Mouse (Mus musculus) forebrain, embryonic 11.5 days (tissue): ENCODE results near the gene Smim6. TPM values are rescaled to one million over a fixed set of nuclear protein-coding genes. Genes with fewer than 3 reads are reported as not detected.
A peak's percentile ranks its signal among the peaks of the same experiment; 100 is the strongest.

Source experiments
- ATAC-seq: fragments of 200-750 bp; cut with Nextera tagmentation; replicated peaks from 2 replicates; pipeline ENCODE4 v1.8.0; 2017; ENCODE audit warnings: moderate TSS enrichment; ENCODE audit not compliant: low FRiP score
- DNase-seq: peaks from one replicate; pipeline ENCODE4 v3.0.0-alpha.2; 2017; ENCODE audit warnings: low spot score
- H3K27ac ChIP-seq: fragments of 300-500 bp; sonication (generic); 2 replicates; pipeline ENCODE4 v1.5.1; 2014; ENCODE audit warnings: low read depth, low read length
- H3K27me3 ChIP-seq: fragments of 300-500 bp; sonication (generic); 2 replicates; pipeline ENCODE4 v1.6.1; 2014; ENCODE audit warnings: mild to moderate bottlenecking, low read length, mixed read lengths; ENCODE audit not compliant: control insufficient read depth, insufficient read depth
- H3K36me3 ChIP-seq: fragments of 300-500 bp; sonication (generic); 2 replicates; pipeline ENCODE4 v1.6.1; 2014; ENCODE audit warnings: mild to moderate bottlenecking, low read length, moderate library complexity, mixed read lengths; ENCODE audit not compliant: control insufficient read depth, insufficient read depth
- H3K4me1 ChIP-seq: fragments of 300-500 bp; sonication (generic); replicated peaks from 2 replicates; pipeline ENCODE4 v1.6.1; 2014; ENCODE audit warnings: low read length, mixed read lengths; ENCODE audit not compliant: control insufficient read depth, insufficient read depth
- H3K4me2 ChIP-seq: fragments of 300-500 bp; sonication (generic); 2 replicates; pipeline ENCODE4 v1.6.1; 2014; ENCODE audit warnings: low read depth, mild to moderate bottlenecking, low read length, moderate library complexity, mixed read lengths; ENCODE audit not compliant: severe bottlenecking
- H3K4me3 ChIP-seq: fragments of 300-500 bp; sonication (generic); 2 replicates; pipeline ENCODE4 v1.5.1; 2014; ENCODE audit warnings: low read depth, low read length
- H3K9ac ChIP-seq: fragments of 300-500 bp; sonication (generic); 2 replicates; pipeline ENCODE4 v1.6.1; 2014; ENCODE audit warnings: low read length
- H3K9me3 ChIP-seq: fragments of 300-500 bp; sonication (generic); 2 replicates; pipeline ENCODE4 v1.6.1; 2016; ENCODE audit warnings: low read length, mixed read lengths; ENCODE audit not compliant: control insufficient read depth
- WGBS: fragments of 180-500 bp; shearing (Covaris S2); extraction: QIAGEN DNeasy Blood & Tissue Kit; methylation state at CpG from one replicate; pipeline ENCODE4 v1.1.7; 2014; 5-methylcytosine and 5-hydroxymethylcytosine counted together
- polyA plus RNA-seq: library from polyadenylated mRNA; unstranded; fragments of >200 nt; fragmentation: Nextera tagmentation; extraction: Ambion mirVana; gene quantifications from 2 replicates; pipeline ENCODE4 v1.2.1, GENCODE M21; 2014

The Smim6 gene
- polyA plus RNA-seq, result 0.72 and 0.95 TPM in 2 replicates

DNA sequence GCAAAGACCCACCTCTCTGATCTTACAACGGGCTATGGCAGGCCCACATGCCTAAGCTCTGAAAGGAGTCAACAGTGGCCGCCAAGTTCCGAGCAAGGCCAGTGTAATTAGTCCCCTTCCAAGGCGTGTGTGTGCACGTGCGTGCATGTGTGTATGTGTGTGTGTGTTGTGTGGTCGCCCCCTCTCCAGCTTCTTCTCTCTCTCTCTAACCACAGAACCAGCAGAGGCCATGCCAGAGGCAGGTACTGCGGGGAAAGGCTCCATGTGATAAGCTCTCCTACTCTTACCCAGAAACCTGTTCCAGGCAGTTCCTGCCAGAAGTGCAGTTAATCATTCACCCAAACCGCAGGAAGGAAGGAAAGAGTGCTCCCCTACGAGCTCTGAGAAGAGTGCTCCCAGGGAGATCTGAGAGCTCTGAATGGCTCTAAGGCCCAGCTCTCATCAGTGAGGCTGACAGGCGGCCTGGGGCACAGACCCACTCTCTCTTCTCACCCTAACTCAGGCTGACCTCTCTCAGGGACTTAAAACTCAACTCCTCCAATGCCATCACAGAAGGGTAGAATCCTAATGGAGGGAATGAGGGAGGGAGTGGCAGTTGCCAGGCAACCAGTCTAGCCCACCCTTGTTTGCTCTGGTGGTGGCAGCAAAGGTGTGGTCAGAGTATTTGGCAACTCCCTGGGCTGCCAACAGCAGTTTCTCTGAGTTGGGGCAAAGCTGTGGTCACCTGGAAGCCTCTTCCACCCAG is at the start of gene Smim6:
TSS of gene Smim6 (plus strand) at position 386 of the 745 bp plus-strand sequence.
- H3K4me3 ChIP-seq, result no peak within 1 kb of the TSS
- no peak for DNase-seq
- H3K4me2 ChIP-seq, result no peak within 1 kb of the TSS
- H3K9me3 ChIP-seq, result no peaks in the 10 kb centered on the region
- no peak within 1 kb of the TSS for H3K27ac ChIP-seq
- no peak within 1 kb of the TSS for H3K9ac ChIP-seq
- ATAC-seq, result no peak
- WGBS, result 90% methylated on average over 11 of the region's 11 CpGs
- H3K4me1 ChIP-seq, result no peaks in the 10 kb centered on the region
- H3K36me3 ChIP-seq, result no peaks in the 10 kb centered on the region
- H3K27me3 ChIP-seq, result no peaks in the 10 kb centered on the region

DNA sequence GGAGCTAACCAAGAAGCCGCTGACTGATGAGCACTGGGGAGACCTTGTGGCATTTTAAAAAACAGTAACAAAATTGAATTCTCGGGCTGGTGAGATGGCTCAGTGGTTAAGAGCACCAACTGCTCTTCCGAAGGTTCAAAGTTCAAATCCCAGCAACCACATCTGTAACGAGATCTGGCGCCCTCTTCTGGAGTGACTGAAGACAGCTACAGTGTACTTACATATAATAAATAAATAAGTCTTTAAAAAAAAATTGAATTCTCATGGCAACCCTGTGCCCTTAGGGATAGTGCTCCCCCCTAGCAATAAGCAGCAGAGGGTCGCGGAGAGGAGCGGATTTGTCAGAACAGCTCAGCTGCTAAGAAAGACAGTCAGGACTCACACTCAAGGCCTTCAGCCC is 47.9 kb upstream of the Smim6 start:
- Histone ChIP-seq H3K4me2 (no peak overlapping the region), H3K9me3 (no peaks in the 10 kb centered on the region), H3K4me3 (no peak overlapping the region), H3K36me3 (no peaks in the 10 kb centered on the region), H3K27me3 (peaks cover 18% of the 10 kb centered on the region), H3K9ac (no peak overlapping the region), H3K27ac (no peak overlapping the region), H3K4me1 (peaks cover 6% of the 10 kb centered on the region)
- 90% methylated on average over 8 of the region's 8 CpGs for WGBS
- no peak for DNase-seq
- ATAC-seq, result no peak

DNA sequence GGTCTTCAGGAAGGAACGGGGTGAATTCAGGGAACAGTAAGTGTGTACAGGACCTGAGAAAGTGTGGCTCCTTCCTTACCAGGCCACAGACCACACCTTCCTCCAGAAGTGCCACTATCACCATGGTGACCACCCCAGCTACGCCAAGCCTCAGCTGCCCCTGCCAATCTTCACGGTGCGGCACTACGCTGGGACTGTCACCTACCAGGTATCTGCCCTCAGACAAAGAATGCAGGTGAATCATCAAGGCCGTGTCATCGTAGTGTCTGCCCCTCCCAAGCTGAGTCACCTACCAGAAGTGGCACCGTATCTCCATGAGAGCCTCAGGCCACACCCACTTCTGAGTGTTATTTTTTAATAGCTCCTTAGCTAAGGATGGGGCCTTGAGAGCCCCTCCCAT is 42.4 kb upstream of the Smim6 start:
- ATAC-seq, result no peak
- Histone ChIP-seq H3K27me3 (no peaks in the 10 kb centered on the region), H3K27ac (no peak overlapping the region), H3K9me3 (no peaks in the 10 kb centered on the region), H3K4me3 (no peak overlapping the region), H3K4me1 (0 out of 2 replicates have a peak, but pooled peaks cover 3% of the 10 kb centered on the region), H3K4me2 (no peak overlapping the region), H3K36me3 (no peaks in the 10 kb centered on the region), H3K9ac (no peak overlapping the region)
- WGBS, result 87% methylated on average over 8 of the region's 8 CpGs
- DNase-seq, result no peak

DNA sequence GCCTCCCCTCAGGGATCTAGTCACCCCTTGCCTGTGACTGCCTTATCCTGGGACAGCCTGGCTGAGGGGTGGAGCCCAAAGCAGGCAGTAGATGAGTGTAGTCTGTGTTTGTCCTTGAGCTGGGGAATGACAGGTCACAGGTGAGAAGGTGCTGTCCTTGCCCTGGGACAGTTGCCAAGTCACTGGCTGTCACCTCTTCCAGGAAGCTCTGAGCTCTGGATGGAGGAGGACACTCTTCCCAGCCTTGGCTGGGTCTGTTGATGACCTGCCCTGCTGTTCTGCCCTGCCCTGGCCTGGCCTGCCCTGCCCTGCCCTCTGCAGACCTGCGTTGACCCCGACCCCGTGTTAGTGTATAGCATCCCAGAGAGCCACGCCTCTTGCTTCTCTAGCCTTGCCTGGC is 39.4 kb upstream of the Smim6 start:
- WGBS, result 73% methylated on average over 4 of the region's 4 CpGs
- no peaks in the 10 kb centered on the region for H3K27me3 ChIP-seq
- no peaks in the 10 kb centered on the region for H3K9me3 ChIP-seq
- no peak overlapping the region for H3K4me3 ChIP-seq
- DNase-seq (no peak), ATAC-seq (no peak)
- H3K4me1 ChIP-seq, result no peaks in the 10 kb centered on the region
- no peak overlapping the region for H3K9ac ChIP-seq
- H3K4me2 ChIP-seq, result no peak overlapping the region
- H3K27ac ChIP-seq, result no peak overlapping the region
- H3K36me3 ChIP-seq, result no peaks in the 10 kb centered on the region

DNA sequence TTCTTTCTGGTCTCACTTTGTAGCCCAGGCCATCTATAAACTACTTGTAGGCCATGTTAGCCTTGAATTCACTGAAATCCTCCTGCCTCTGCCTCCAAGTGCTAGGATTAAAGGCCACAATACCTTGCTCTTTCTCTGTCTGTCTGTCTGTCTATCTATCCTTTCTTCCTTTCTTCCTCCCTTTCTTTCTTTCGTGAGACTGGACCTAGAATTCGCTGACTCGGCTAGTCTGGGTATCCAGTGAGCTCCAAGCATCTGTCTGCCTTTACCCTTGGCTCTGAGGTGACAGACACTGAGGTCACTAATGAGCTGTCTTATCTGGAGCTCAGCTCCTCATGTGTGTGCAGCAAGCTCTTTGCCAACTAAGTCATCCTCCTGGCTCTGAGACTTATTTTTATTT is 35.9 kb upstream of the Smim6 start:
- Histone ChIP-seq H3K4me2 (no peak overlapping the region), H3K36me3 (no peaks in the 10 kb centered on the region), H3K27me3 (no peaks in the 10 kb centered on the region), H3K4me3 (no peak overlapping the region), H3K4me1 (no peaks in the 10 kb centered on the region), H3K9ac (no peak overlapping the region), H3K9me3 (no peaks in the 10 kb centered on the region), H3K27ac (no peak overlapping the region)
- DNase-seq, result no peak
- 88% methylated on average over 3 of the region's 3 CpGs for WGBS
- ATAC-seq, result no peak

DNA sequence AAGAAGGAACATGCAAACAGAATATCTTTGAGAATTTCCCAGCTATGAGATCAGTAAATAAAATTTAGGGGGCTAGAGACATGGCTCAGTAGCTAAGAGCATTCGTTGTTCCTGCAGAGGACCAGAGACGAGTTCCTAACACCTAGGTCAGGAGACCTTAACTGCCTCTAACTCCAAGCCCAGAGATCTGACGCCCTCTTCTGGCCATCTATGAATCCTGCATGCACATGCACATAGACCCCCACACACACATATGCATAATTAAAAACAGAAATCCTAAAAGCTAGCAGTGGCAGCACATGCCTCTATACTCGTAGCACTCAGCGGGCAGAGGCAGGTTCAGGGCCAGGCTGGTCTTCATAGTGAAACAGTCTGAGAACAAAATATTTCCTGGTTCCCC is 35.4 kb upstream of the Smim6 start:
- H3K9me3 ChIP-seq, result no peaks in the 10 kb centered on the region
- H3K4me3 ChIP-seq, result no peak overlapping the region
- no peak overlapping the region for H3K4me2 ChIP-seq
- 82% methylated on average over 5 of the region's 5 CpGs for WGBS
- H3K9ac ChIP-seq, result no peak overlapping the region
- ATAC-seq, result no peak
- H3K27ac ChIP-seq, result no peak overlapping the region
- DNase-seq, result no peak
- H3K27me3 ChIP-seq, result no peaks in the 10 kb centered on the region
- no peaks in the 10 kb centered on the region for H3K4me1 ChIP-seq
- H3K36me3 ChIP-seq, result no peaks in the 10 kb centered on the region

DNA sequence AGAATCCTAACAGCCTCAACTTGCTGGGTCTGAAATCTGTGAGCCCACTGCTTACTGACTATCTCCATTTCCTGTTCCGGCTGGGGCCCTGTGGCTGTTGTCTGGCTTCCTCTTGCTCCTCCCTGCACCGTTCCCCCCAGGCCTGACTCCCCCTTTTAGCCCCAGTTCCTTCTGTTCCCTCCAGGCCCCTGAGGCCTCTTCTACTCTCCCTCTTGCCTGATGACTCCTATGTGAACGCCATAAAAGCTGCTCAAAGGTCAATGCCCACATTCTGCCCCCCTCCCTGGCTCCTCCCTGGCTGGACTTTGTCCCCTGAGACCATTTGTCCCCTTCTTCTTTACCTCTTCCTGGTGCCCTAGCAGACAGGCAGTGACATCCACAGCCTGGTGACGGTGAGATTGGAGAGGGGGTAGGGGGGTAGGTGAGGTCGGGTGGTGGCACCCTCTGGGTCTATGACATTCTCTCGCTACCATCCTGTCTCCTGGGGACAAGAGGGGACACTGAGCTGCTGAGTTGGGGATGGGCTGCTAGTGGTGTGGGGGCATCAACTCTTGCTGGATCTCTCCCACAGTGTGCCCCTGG is 34.6 kb upstream of the Smim6 start:
- DNase-seq (no peak), ATAC-seq (no peak)
- Histone ChIP-seq H3K4me2 (no peak overlapping the region), H3K4me1 (no peaks in the 10 kb centered on the region), H3K27me3 (no peaks in the 10 kb centered on the region; the same call in 1 of the 2 replicates), H3K27ac (no peak overlapping the region), H3K9ac (no peak overlapping the region), H3K36me3 (no peaks in the 10 kb centered on the region), H3K9me3 (no peaks in the 10 kb centered on the region), H3K4me3 (no peak overlapping the region)
- WGBS, result 74% methylated on average over 6 of the region's 6 CpGs

DNA sequence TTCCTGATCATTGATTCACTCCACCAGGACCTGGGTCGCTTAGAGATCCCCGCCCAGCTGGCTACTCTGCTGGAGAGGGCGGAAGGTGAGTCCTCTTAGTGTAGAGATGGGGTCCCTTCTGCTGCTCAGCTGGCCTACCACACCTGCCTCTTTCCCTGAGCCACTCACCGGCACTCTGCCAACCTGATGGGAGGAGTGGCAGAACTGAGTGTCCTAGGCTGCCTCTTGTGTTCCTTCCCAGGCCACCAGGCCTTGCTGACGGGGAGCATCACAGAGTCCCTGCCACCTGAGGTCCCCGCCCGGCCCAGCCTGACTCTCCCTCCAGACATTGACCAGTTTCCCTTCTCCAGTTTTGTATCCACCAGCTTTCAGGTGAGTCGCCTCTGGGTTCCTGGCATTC is 33.7 kb upstream of the Smim6 start:
- whole genome bisulfite sequencing, result 76% methylated on average over 8 of the region's 8 CpGs
- ATAC-seq, result no peak

DNA sequence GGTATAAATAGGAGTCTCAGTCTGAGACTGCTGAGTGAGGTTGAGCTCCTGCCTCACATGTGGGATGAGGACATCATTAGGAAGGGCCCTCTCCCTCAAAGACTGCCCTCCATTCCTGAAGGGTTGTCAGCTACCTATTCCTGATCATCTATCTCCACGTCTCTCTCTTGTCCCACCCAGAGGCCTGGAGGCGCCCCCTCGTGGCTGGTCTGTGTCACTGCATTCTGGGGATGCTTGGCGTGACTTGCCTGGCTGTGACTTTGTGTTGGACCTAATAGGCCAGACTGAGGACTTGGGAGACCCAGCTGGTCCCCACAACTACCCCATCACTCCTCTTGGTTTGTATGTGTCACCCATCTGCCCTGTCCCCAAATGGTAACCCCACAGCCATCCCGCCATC is 30.8 kb upstream of the Smim6 start:
- DNase-seq (peak; percentile 71), ATAC-seq (no peak)
- Histone ChIP-seq H3K36me3 (no peaks in the 10 kb centered on the region), H3K27ac (no peak overlapping the region), H3K4me2 (no peak overlapping the region), H3K9ac (no peak overlapping the region), H3K27me3 (no peaks in the 10 kb centered on the region; the same call in 1 of the 2 replicates), H3K9me3 (no peaks in the 10 kb centered on the region), H3K4me1 (no peaks in the 10 kb centered on the region), H3K4me3 (no peak overlapping the region)
- 25% methylated on average over 5 of the region's 5 CpGs for WGBS

More for the DNA sequence above, 33.7 kb upstream of the Smim6 start:
- Histone ChIP-seq H3K27me3 (no peaks in the 10 kb centered on the region; the same call in 1 of the 2 replicates), H3K27ac (no peak overlapping the region), H3K4me3 (no peak overlapping the region), H3K4me2 (no peak overlapping the region), H3K9me3 (no peaks in the 10 kb centered on the region), H3K9ac (no peak overlapping the region), H3K36me3 (no peaks in the 10 kb centered on the region), H3K4me1 (no peaks in the 10 kb centered on the region)
- no peak for DNase-seq
